In the genomic region with DNA sequence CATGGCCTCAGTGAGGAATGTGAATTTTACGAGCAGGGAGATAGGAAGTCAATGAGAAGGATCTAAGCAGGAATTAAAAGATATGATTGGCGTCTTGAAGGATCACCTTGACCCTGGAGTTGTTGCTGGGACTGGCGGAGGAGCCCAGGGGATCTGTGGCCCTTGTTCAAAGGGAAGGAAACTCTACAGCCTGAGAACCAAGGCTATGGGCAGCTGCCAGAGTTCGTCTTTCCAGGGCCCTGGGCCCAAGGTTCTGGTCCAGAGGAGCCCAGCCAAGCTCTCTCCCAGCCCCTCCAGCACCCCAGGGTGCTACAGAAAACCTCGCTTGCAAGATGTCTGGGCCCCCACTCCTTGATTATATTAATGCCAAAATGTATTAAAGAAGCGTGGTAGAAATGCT, we compare ENCODE assay signal across 15 mouse cellular contexts. TPM values are rescaled to one million over a fixed set of nuclear protein-coding genes. Genes with fewer than 3 reads are reported as not detected.
DNase-seq lines count a peak whose midpoint lies in the region; ATAC-seq and TF ChIP-seq lines count a peak whose summit lies in the region.
"Had no signal": no experiment of that assay in that cellular context is flagged by ENCODE, and none has a peak within 500 bp of the region (broad histone marks: within the 10 kb centered on the region; RNA-seq: fewer than 3 reads in every experiment).

No protein-coding gene starts in this region.

- H3K27me3 ChIP-seq in forebrain, embryonic 13.5 days = peaks cover 83% of the 10 kb centered on the region
- H3K27me3 ChIP-seq in hindbrain, embryonic 14.5 days (ENCODE audit: control insufficient read depth, insufficient read depth, low read length) = peaks cover 6% of the 10 kb centered on the region; the same call in 1 of the 2 replicates
- peaks cover 3% of the 10 kb centered on the region; the same call in 1 of the 2 replicates for H3K27me3 ChIP-seq in midbrain, embryonic 13.5 days
- no peaks in the 10 kb centered on the region for H3K27me3 ChIP-seq in liver, embryonic 11.5 days (replicated peaks; ENCODE audit: control insufficient read depth, insufficient read depth, low read length)
- H3K27me3 ChIP-seq: limb, embryonic 15.5 days had no signal

- no peak overlapping the region for H3K4me2 ChIP-seq in forebrain, embryonic 13.5 days
- H3K4me2 ChIP-seq in hindbrain, embryonic 14.5 days (replicated peaks) = no peak overlapping the region
- H3K4me2 ChIP-seq in midbrain, embryonic 13.5 days (replicated peaks) = 0 out of 2 replicates have a peak overlapping the region, but pooled peaks have one; percentile 16
- no peak overlapping the region for H3K4me2 ChIP-seq in liver, embryonic 11.5 days
- H3K4me2 ChIP-seq: limb, embryonic 15.5 days; neural tube, embryonic 13.5 days had no signal

- 37% methylated on average over 6 of the region's 6 CpGs for WGBS in forebrain, embryonic 13.5 days
- WGBS in hindbrain, embryonic 14.5 days = 46% methylated on average over 6 of the region's 6 CpGs
- 18% methylated on average over 6 of the region's 6 CpGs for WGBS in midbrain, embryonic 13.5 days
- 64% methylated on average over 6 of the region's 6 CpGs for WGBS in liver, embryonic 11.5 days

- no peaks in the 10 kb centered on the region for H3K9me3 ChIP-seq in forebrain, embryonic 13.5 days (replicated peaks)
- H3K9me3 ChIP-seq in hindbrain, embryonic 14.5 days (ENCODE audit: control insufficient read depth, low read length) = no peaks in the 10 kb centered on the region
- no peaks in the 10 kb centered on the region for H3K9me3 ChIP-seq in midbrain, embryonic 13.5 days
- H3K9me3 ChIP-seq in liver, embryonic 11.5 days (ENCODE audit: control insufficient read depth, low read length) = no peaks in the 10 kb centered on the region
- H3K9me3 ChIP-seq: G1E; limb, embryonic 15.5 days; neural tube, embryonic 13.5 days had no signal

- no peak for ATAC-seq in forebrain, embryonic 13.5 days
- ATAC-seq in hindbrain, embryonic 14.5 days (ENCODE audit: low FRiP score) = no peak
- no peak for ATAC-seq in midbrain, embryonic 13.5 days
- no peak for ATAC-seq in liver, embryonic 11.5 days (replicated peaks; ENCODE audit: low FRiP score)

- no peak for TF ChIP-seq CTCF in gastrocnemius, adult 2 months (IDR thresholded peaks at IDR 0.05)

- H3K4me1 ChIP-seq in forebrain, embryonic 13.5 days = peaks cover 51% of the 10 kb centered on the region
- H3K4me1 ChIP-seq in hindbrain, embryonic 14.5 days (replicated peaks; ENCODE audit: control insufficient read depth, insufficient read depth, low read length) = peaks cover 25% of the 10 kb centered on the region
- H3K4me1 ChIP-seq in midbrain, embryonic 13.5 days (replicated peaks) = peaks cover 63% of the 10 kb centered on the region
- H3K4me1 ChIP-seq in liver, embryonic 11.5 days (replicated peaks; ENCODE audit: control insufficient read depth, insufficient read depth, low read length) = no peaks in the 10 kb centered on the region

- no peak for DNase-seq in gastrocnemius, adult 2 months
- no peak for DNase-seq in gastrocnemius, postnatal 14 days
- DNase-seq in hindbrain, embryonic 14.5 days (ENCODE audit: low spot score) = no peak
- no peak for DNase-seq in left cerebral cortex, adult 18-20 months (ENCODE audit: low spot score in 2 of 2)
- no peak for DNase-seq in liver, embryonic 11.5 days (ENCODE audit: low spot score)
- DNase-seq: cerebellum, adult 18-20 months; kidney, adult 18-20 months; kidney, postnatal 36 days; lung, adult 18-20 months; lung, postnatal 36 days had no signal

- no peaks in the 10 kb centered on the region for H3K36me3 ChIP-seq in forebrain, embryonic 13.5 days (ENCODE audit: poor library complexity, severe bottlenecking)
- H3K36me3 ChIP-seq in hindbrain, embryonic 14.5 days (replicated peaks; ENCODE audit: control insufficient read depth, insufficient read depth) = no peaks in the 10 kb centered on the region
- H3K36me3 ChIP-seq in midbrain, embryonic 13.5 days = no peaks in the 10 kb centered on the region
- no peaks in the 10 kb centered on the region for H3K36me3 ChIP-seq in liver, embryonic 11.5 days (ENCODE audit: control insufficient read depth, insufficient read depth, low read length)
- H3K36me3 ChIP-seq: G1E; limb, embryonic 15.5 days; neural tube, embryonic 13.5 days had no signal

- intact Hi-C loops in gastrocnemius, adult 2 months (cut with DNase I) = no loop called here
- intact Hi-C loops in gastrocnemius, postnatal 14 days (cut with DNase I; ENCODE audit: low total_unique reads) = no loop called here

- H3K4me3 ChIP-seq in gastrocnemius, adult 2 months = no peak overlapping the region
- no peak overlapping the region for H3K4me3 ChIP-seq in forebrain, embryonic 13.5 days
- H3K4me3 ChIP-seq in hindbrain, embryonic 14.5 days (replicated peaks; ENCODE audit: low read length) = no peak overlapping the region
- H3K4me3 ChIP-seq in midbrain, embryonic 13.5 days (replicated peaks) = no peak overlapping the region
- no peak overlapping the region for H3K4me3 ChIP-seq in liver, embryonic 11.5 days (ENCODE audit: low read depth, low read length)
- H3K4me3 ChIP-seq: limb, embryonic 15.5 days; neural tube, embryonic 13.5 days had no signal

- H3K27ac ChIP-seq in gastrocnemius, adult 2 months = peak overlapping the region; percentile 66
- H3K27ac ChIP-seq in forebrain, embryonic 13.5 days = no peak overlapping the region
- 0 out of 2 replicates have a peak overlapping the region, but pooled peaks have one; percentile 56 for H3K27ac ChIP-seq in hindbrain, embryonic 14.5 days
- peak overlapping the region; percentile 92 for H3K27ac ChIP-seq in midbrain, embryonic 13.5 days
- H3K27ac ChIP-seq in liver, embryonic 11.5 days (ENCODE audit: low read depth, low read length) = no peak overlapping the region
- H3K27ac ChIP-seq: limb, embryonic 15.5 days had no signal

- H3K9ac ChIP-seq in forebrain, embryonic 13.5 days = peak overlapping the region; percentile 14; the same call in 1 of the 2 replicates
- no peak overlapping the region for H3K9ac ChIP-seq in hindbrain, embryonic 14.5 days
- H3K9ac ChIP-seq in midbrain, embryonic 13.5 days (replicated peaks) = no peak overlapping the region
- no peak overlapping the region for H3K9ac ChIP-seq in liver, embryonic 11.5 days (ENCODE audit: low read depth, low read length)
- H3K9ac ChIP-seq: limb, embryonic 15.5 days; neural tube, embryonic 13.5 days had no signal

RNA-seq across cellular contexts. Expression of a gene that starts 21.0 kb away (rescaled TPM):
- 1 to 10 TPM; 2.3 TPM for total RNA-seq in gastrocnemius, adult 2 months (2021)
- total RNA-seq in gastrocnemius, postnatal 14 days (2021) = 1 to 10 TPM; 4.1 to 5.1 TPM
- 36.5 and 50.5 TPM in 2 replicates for polyA plus RNA-seq in forebrain, embryonic 13.5 days (2015; fragmentation: Nextera tagmentation; extraction: Ambion mirVana)
- polyA plus RNA-seq in hindbrain, embryonic 14.5 days (2014; fragmentation: Nextera tagmentation; extraction: Ambion mirVana) = 55.2 and 64.9 TPM in 2 replicates
- polyA plus RNA-seq in midbrain, embryonic 13.5 days (2015; fragmentation: Nextera tagmentation; extraction: Ambion mirVana) = 95.3 and 121 TPM in 2 replicates
- 10 to 100 TPM; 11.5 to 14.4 TPM for total RNA-seq in left cerebral cortex, adult 18-20 months (2021)
- polyA plus RNA-seq in liver, embryonic 11.5 days (2014; fragmentation: Nextera tagmentation; extraction: Ambion mirVana) = 5.3 and 5.6 TPM in 2 replicates
- total RNA-seq: G1E had no signal
- polyA plus RNA-seq: G1E had no signal

Comparison
In these comparisons a context has a peak if more than half of its experiments do, and no peak if none do; other contexts are left out.
1. H3K27ac ChIP-seq: peak in gastrocnemius, adult 2 months (single experiment), hindbrain, embryonic 14.5 days (single experiment) and midbrain, embryonic 13.5 days (single experiment); none in forebrain, embryonic 13.5 days (single experiment) and liver, embryonic 11.5 days (single experiment).